Mouse (Mus musculus) adrenal gland (tissue): ENCODE results near the gene Prpf6.

ENCODE experiments used
- intact Hi-C: fragments of 180-260 bp; cut with DNase I; formaldehyde crosslinking; loops from one replicate; pipeline ENCODE4 v1.15.1; 2025

The Prpf6 gene

GRCm38 (mm10) chr2:181594946-181595696 lies 3.5 kb downstream of the Prpf6 start:
- intact Hi-C loops: loop anchor here (5.0 kb wide), 1 partner anchor 203 kb away; no protein-coding TSS in a partner anchor

DNA sequence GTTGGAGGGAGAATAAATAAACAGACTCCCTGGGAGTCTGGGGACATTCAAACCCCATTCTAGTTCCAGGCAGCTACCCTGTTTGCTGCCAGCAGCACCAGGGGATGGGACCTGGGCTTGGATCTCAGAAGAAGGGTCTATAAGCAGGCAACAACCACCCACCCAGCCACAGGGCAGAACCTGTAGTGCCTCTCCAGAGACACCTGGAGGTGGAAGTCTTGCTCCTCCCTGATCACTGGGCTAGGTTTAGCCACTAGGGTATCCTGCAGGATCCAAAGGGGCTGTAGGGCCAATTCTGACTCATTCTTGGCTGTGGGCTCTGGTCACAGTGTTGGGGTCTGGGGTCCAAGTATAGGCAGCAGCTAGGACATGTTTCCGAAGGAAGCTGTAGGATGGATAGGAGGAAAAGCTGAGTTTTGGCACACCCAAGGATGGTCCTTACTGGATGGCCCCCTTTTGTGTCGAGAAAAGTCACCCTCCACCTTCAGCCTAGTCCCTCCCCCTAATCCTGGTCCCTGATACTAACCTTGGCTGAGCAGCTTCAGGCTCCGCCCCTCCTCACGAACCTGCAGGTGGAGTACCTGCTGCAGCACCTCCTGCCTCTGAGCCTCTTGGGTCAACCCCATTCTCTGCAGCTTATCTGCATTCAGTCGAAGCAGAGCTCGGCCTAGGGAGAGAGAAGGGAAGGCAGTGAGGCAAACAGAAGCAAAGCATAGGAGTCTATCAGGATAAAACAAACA lies 4.7 kb downstream of the Prpf6 start:
- intact Hi-C loops: loop anchor here (5.0 kb wide), 1 partner anchor 204 kb away; no protein-coding TSS in a partner anchor

GRCm38 (mm10) chr2:181597378-181598061 lies 5.9 kb downstream of the Prpf6 start:
- intact Hi-C loops: loop anchor here (5.0 kb wide), 1 partner anchor 205 kb away; no protein-coding TSS in a partner anchor

GRCm38 (mm10) chr2:181598454-181599351 lies 7.0 kb downstream of the Prpf6 start, which contains the start of gene Samd10:
Samd10 (minus strand) TSS chr2:181599212.
- intact Hi-C loops: loop anchor here (5.0 kb wide), 1 partner anchor 206 kb away; no protein-coding TSS in a partner anchor

DNA sequence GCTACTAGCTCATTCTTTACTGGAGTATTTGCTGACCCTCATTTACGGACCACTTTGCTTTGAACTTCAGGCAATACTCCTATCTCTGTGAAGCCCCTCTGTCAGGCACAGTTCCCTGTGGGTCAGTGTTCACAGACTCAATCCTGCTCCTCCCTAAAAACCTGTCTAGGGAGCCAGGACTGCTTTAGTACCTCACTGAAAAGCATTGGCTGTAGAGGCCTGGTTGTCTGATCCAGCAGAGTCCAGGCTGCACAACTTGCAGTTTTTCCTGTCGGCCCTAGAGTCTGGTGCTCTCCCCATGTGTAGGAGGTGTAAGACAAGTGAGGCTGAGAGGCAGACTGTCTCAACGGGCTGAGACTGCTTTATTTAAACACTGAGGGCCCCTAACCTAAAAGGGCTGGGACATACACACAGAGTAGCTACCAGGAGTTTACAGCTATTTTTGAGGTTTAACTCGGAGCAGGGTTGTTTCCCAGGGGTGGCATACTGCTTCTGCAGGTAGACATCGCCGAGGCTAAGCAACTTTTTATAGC lies 8.6 kb downstream of the Prpf6 start:
- intact Hi-C loops: no loop called here

- intact Hi-C loops: no loop called here
Measured at GRCm38 (mm10) chr2:181600828-181601750, 9.4 kb downstream of the Prpf6 start.

GRCm38 (mm10) chr2:181601751-181602145 lies 10.1 kb downstream of the Prpf6 start:
- intact Hi-C loops: no loop called here

- intact Hi-C loops: no loop called here
Measured at GRCm38 (mm10) chr2:181602367-181602766, 10.7 kb downstream of the Prpf6 start.

DNA sequence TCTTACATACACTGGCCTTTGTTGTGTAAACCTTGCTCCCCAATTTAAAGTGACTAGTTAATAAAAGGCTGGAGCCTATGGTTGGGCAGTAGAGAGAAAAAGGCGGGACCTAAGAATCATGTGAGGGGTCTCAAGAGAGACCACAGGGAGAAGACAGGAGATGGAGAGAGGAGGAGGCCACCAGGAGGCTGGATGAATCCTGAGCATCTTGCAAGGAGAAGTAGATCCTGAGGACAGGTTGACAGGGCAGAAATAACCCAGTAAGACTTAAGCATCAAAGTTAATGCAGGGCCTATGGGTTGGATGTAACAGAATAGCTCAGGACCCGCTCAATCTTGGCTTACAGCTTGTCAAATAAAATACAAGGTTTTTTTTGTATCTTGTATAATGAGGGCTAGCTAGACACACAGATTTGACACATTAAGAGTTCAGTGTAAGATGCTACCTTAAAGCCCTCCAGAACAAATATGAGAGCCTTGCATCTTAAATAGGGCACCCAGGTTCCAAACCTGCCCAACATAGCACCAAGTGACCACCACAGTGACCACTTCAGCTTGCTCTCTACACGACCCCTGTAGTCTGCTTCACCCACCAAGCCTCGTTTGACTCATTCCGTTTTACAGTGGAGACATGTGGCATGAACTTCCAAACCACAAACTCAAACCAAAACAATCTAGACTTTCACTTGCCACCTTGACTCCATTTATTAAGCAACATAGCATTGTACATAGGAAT lies 27.3 kb downstream of the Prpf6 start:
- intact Hi-C loops: no loop called here

GRCm38 (mm10) chr2:181623401-181623800 lies 31.7 kb downstream of the Prpf6 start:
- intact Hi-C loops: no loop called here

GRCm38 (mm10) chr2:181628471-181628870 lies 36.8 kb downstream of the Prpf6 start:
- intact Hi-C loops: no loop called here

DNA sequence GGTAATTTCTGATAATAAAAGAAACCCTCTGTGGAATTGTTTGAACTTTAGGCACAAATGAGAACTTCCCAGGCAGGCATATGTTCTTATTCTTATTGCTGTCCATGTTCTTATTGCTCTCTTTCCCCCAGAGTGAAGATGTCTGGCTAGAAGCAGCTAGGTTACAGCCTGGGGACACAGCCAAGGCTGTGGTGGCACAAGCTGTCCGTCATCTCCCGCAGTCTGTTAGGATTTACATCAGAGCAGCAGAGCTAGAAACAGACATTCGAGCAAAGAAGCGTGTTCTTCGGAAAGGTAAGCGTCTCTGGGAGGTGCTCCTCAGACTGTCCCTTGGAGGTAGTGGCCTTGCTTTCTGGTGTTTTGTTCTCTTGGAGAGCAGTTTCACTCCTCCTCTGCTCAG lies 41.0 kb downstream of the Prpf6 start:
- intact Hi-C loops: no loop called here

DNA sequence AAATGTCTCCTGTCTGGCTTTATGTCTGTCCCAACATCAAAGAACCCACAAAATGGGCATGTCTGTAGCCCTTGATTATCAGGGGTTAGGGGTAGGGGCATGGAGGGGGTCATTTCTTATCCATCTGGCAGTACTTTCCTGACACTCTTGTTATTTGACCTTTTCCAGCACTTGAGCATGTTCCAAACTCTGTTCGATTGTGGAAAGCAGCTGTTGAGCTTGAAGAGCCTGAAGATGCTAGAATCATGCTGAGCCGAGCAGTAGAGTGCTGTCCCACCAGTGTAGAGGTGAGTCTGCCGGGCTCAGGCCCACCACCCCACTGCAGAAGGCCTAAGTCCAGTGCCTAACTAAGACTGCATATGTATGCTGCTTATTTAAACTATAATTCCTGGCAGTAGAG lies 44.2 kb downstream of the Prpf6 start:
- intact Hi-C loops: no loop called here

- intact Hi-C loops: loop anchor here (5.0 kb wide), 1 partner anchor 33 kb away; no protein-coding TSS in a partner anchor
Measured at GRCm38 (mm10) chr2:181644361-181644760, 52.7 kb downstream of the Prpf6 start.

GRCm38 (mm10) chr2:181645666-181646065 lies 54.0 kb downstream of the Prpf6 start:
- intact Hi-C loops: no loop called here

- intact Hi-C loops: no loop called here
Measured at GRCm38 (mm10) chr2:181646626-181647472, 55.2 kb downstream of the Prpf6 start.

DNA sequence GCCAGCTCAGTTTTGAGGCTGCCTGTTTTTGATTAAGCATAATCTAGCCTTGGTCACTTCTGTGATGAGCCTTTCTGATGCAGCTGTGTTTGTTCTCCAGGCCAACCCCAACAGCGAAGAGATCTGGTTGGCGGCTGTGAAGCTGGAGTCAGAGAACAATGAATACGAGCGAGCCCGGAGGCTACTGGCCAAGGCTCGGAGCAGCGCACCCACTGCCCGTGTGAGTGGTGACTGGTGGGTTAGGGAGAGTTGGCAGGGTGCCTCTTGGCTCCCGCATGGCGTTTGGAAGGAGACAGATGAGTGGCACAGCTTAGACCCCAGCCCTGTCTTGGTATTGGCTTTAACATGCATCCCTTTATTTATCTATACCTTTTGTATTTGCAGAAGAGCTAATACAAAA lies 57.3 kb downstream of the Prpf6 start:
- intact Hi-C loops: no loop called here

DNA sequence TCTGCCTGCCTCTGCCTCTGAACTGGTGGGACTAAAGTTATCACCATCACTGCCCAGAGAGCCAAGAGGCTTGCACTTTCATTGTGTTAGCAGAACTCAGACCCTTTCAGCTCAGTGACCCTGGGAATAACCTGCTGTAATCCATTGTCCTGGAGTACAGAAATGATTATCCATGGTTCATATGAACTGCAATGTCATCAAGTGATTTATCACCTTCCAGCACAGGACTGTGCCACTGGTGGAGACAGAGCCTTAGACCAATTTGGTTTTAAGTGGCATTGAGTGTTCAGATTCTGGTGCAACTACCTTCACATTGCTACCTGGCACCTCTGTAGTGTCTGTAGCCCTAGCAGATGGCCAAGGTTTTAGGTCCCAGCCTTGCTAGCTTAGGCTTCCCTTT lies 61.4 kb downstream of the Prpf6 start:
- intact Hi-C loops: no loop called here
